Mouse (Mus musculus) C2C12 (cell line): ENCODE results near the gene Pex7. TPM values are rescaled to one million over a fixed set of nuclear protein-coding genes. Genes with fewer than 3 reads are reported as not detected.

Experiments used
- H3K27me3 ChIP-seq: one replicate; pipeline ENCODE4 v1.6.1; 2011; ENCODE audit not compliant: control insufficient read depth, insufficient read depth, insufficient read length
- H3K36me3 ChIP-seq: one replicate; pipeline ENCODE4 v1.6.1; 2011; ENCODE audit not compliant: control insufficient read depth, insufficient read depth
- H3K4me3 ChIP-seq: one replicate; pipeline ENCODE4 v1.5.1; 2011; ENCODE audit warnings: mild to moderate bottlenecking, control low read depth; ENCODE audit not compliant: poor library complexity, insufficient read depth, severe bottlenecking
- H3K79me2 ChIP-seq: one replicate; pipeline ENCODE4 v1.6.1; 2011; ENCODE audit not compliant: control insufficient read depth, insufficient read depth
- H3K79me3 ChIP-seq: one replicate; pipeline ENCODE4 v1.6.1; 2011; ENCODE audit warnings: low read depth, control low read depth
- H3ac ChIP-seq: one replicate; pipeline ENCODE3; 2011; ENCODE audit warnings: low read depth; ENCODE audit not compliant: control insufficient read depth, insufficient read length
- CEBPB ChIP-seq: IDR thresholded peaks from one replicate; pipeline ENCODE4 v1.6.1; 2011; ENCODE audit warnings: low read depth, mild to moderate bottlenecking, control low read depth, moderate library complexity
- CTCF ChIP-seq: IDR thresholded peaks from one replicate; pipeline ENCODE4 v1.5.1; 2011; ENCODE audit not compliant: control insufficient read depth, insufficient read depth, insufficient read length
- FOSL1 ChIP-seq: IDR thresholded peaks from one replicate; pipeline ENCODE4 v1.8.0; 2011; ENCODE audit warnings: mild to moderate bottlenecking, low read length; ENCODE audit not compliant: poor library complexity, insufficient read depth, severe bottlenecking
- MAX ChIP-seq: IDR thresholded peaks from one replicate; pipeline ENCODE4 v1.6.1; 2011; ENCODE audit warnings: mild to moderate bottlenecking, control low read depth
- MYOD1 ChIP-seq: IDR thresholded peaks from one replicate; pipeline ENCODE4 v1.6.1; 2011; ENCODE audit warnings: low read depth; ENCODE audit not compliant: control insufficient read depth, insufficient read length
- MYOG ChIP-seq: IDR thresholded peaks from one replicate; pipeline ENCODE4 v1.6.1; 2011; ENCODE audit not compliant: control insufficient read depth, insufficient read length; ENCODE audit errors: extremely low read depth
- USF1 ChIP-seq: IDR thresholded peaks from one replicate; pipeline ENCODE4 v1.6.1; 2011; ENCODE audit warnings: low read depth, mild to moderate bottlenecking, control low read depth, moderate library complexity
- long read RNA-seq, 2 experiments: library from polyadenylated mRNA; unstranded; transcript quantifications; one replicate each; pipeline ENCODE4 v2.0.0; 2019 to 2020
- polyA plus RNA-seq: library from polyadenylated mRNA; unstranded; fragments of >200 nt; fragmentation: generic; extraction: Trizol; gene quantifications from one replicate; pipeline ENCODE4 v1.2.1, GENCODE M21; 2012; ENCODE audit warnings: missing spikeins

The Pex7 gene
- polyA plus RNA-seq: 5.0 TPM
- long read RNA-seq, experiment 1, full-length matches to known transcripts: 19 of 19 reads
- long read RNA-seq, experiment 1, partial matches to known transcripts: 0 of 19 reads
- long read RNA-seq, experiment 1, other reads (novel, unspliced or antisense): 0 of 19 reads
- long read RNA-seq, experiment 2, full-length matches to known transcripts: 23 of 25 reads
- long read RNA-seq, experiment 2, partial matches to known transcripts: 1 of 25 reads
- long read RNA-seq, experiment 2, other reads (novel, unspliced or antisense): 1 of 25 reads

GRCm38 (mm10) chr10:19907246-19907804 lies at the start of gene Pex7:
Gene Pex7, minus strand, starts transcription at chr10:19907689.
- no peaks in the 10 kb centered on the region for H3K79me2 ChIP-seq
- TF ChIP-seq USF1 (no peak), CEBPB (no peak), CTCF (peak; percentile 98)
- peak within 1 kb of the TSS; percentile 35 for H3K4me3 ChIP-seq
- H3K27me3 ChIP-seq: peaks cover 4% of the 10 kb centered on the region
- H3ac ChIP-seq: peak within 1 kb of the TSS; percentile 93
- no peaks in the 10 kb centered on the region for H3K79me3 ChIP-seq
- no peaks in the 10 kb centered on the region for H3K36me3 ChIP-seq

GRCm38 (mm10) chr10:19956745-19957144 lies 49.3 kb upstream of the Pex7 start:
- TF ChIP-seq FOSL1: no peak
- no peak for TF ChIP-seq MYOD1
- TF ChIP-seq MAX: no peak
- TF ChIP-seq USF1: no peak
- TF ChIP-seq CTCF: no peak
- no peak for TF ChIP-seq MYOG
- no peak for TF ChIP-seq CEBPB
- H3K79me2 ChIP-seq: no peaks in the 10 kb centered on the region
- no peak overlapping the region for H3K4me3 ChIP-seq
- no peaks in the 10 kb centered on the region for H3K27me3 ChIP-seq
- no peak overlapping the region for H3ac ChIP-seq
- H3K36me3 ChIP-seq: no peaks in the 10 kb centered on the region
- H3K79me3 ChIP-seq: no peaks in the 10 kb centered on the region

- no peak for TF ChIP-seq FOSL1
- no peaks in the 10 kb centered on the region for H3K36me3 ChIP-seq
- no peak overlapping the region for H3K4me3 ChIP-seq
- H3ac ChIP-seq: no peak overlapping the region
- no peaks in the 10 kb centered on the region for H3K79me2 ChIP-seq
- H3K79me3 ChIP-seq: no peaks in the 10 kb centered on the region
- no peaks in the 10 kb centered on the region for H3K27me3 ChIP-seq
Observed at GRCm38 (mm10) chr10:19955817-19956216, 48.3 kb upstream of the Pex7 start.

- H3K27me3 ChIP-seq: no peaks in the 10 kb centered on the region
- H3K4me3 ChIP-seq: no peak overlapping the region
- no peak overlapping the region for H3ac ChIP-seq
- TF ChIP-seq MYOD1: no peak
- no peaks in the 10 kb centered on the region for H3K79me2 ChIP-seq
- no peaks in the 10 kb centered on the region for H3K79me3 ChIP-seq
- no peaks in the 10 kb centered on the region for H3K36me3 ChIP-seq
Observed at GRCm38 (mm10) chr10:19954572-19954971, 47.1 kb upstream of the Pex7 start.

GRCm38 (mm10) chr10:19953032-19953761 lies 45.7 kb upstream of the Pex7 start:
- Histone ChIP-seq H3K4me3 (no peak overlapping the region), H3K79me2 (no peaks in the 10 kb centered on the region), H3K27me3 (no peaks in the 10 kb centered on the region), H3K36me3 (no peaks in the 10 kb centered on the region), H3K79me3 (no peaks in the 10 kb centered on the region), H3ac (no peak overlapping the region)
- TF ChIP-seq MYOD1 (no peak), MAX (no peak), CTCF (no peak), CEBPB (no peak), MYOG (no peak), USF1 (no peak), FOSL1 (no peak)

- Histone ChIP-seq H3ac (no peak overlapping the region), H3K79me3 (no peaks in the 10 kb centered on the region), H3K36me3 (no peaks in the 10 kb centered on the region), H3K4me3 (no peak overlapping the region), H3K79me2 (no peaks in the 10 kb centered on the region), H3K27me3 (no peaks in the 10 kb centered on the region)
- no peak for TF ChIP-seq MYOG
Observed at GRCm38 (mm10) chr10:19949106-19949505, 41.6 kb upstream of the Pex7 start.
